Mouse (Mus musculus): Measurements from ENCODE around the gene Barx1.
A peak's percentile ranks its signal among the peaks of the same experiment; 100 is the strongest.

Barx1 gene

GRCm38 (mm10) chr13:48662431-48663143 lies at the start of gene Barx1:
Gene Barx1, plus strand, starts transcription at chr13:48662998.
- DNase-seq, result no peak

GRCm38 (mm10) chr13:48614525-48614924 lies 48.3 kb upstream of the Barx1 start:
- no peak for DNase-seq

- no peak for DNase-seq
Measured at GRCm38 (mm10) chr13:48617774-48618173, 45.0 kb upstream of the Barx1 start.

GRCm38 (mm10) chr13:48618890-48619289 lies 43.9 kb upstream of the Barx1 start:
- DNase-seq, result no peak

GRCm38 (mm10) chr13:48624968-48625398 lies 37.8 kb upstream of the Barx1 start:
- DNase-seq, result no peak

GRCm38 (mm10) chr13:48625433-48626184 lies 37.2 kb upstream of the Barx1 start, which contains the start of gene Ptpdc1:
Gene Ptpdc1, minus strand, starts transcription at chr13:48625664.
- peak; percentile 96 to 97 for DNase-seq

GRCm38 (mm10) chr13:48631691-48632090 lies 31.1 kb upstream of the Barx1 start:
- no peak for DNase-seq

- no peak for DNase-seq
Measured at GRCm38 (mm10) chr13:48637706-48638105, 25.1 kb upstream of the Barx1 start.

GRCm38 (mm10) chr13:48639570-48639969 lies 23.2 kb upstream of the Barx1 start:
- DNase-seq, result peak; percentile 58 to 66

- no peak for DNase-seq
Measured at GRCm38 (mm10) chr13:48643072-48643471, 19.7 kb upstream of the Barx1 start.

GRCm38 (mm10) chr13:48643991-48644390 lies 18.8 kb upstream of the Barx1 start:
- no peak for DNase-seq

GRCm38 (mm10) chr13:48646696-48647095 lies 16.1 kb upstream of the Barx1 start:
- DNase-seq, result no peak

- no peak for DNase-seq
Measured at GRCm38 (mm10) chr13:48650615-48651014, 12.2 kb upstream of the Barx1 start.

GRCm38 (mm10) chr13:48651132-48652065 lies 11.4 kb upstream of the Barx1 start:
- no peak for DNase-seq

- peak; percentile 41 to 51 for DNase-seq
Measured at GRCm38 (mm10) chr13:48653788-48654770, 8.7 kb upstream of the Barx1 start.

GRCm38 (mm10) chr13:48655637-48656036 lies 7.2 kb upstream of the Barx1 start:
- DNase-seq, result peak; percentile 20 to 48

GRCm38 (mm10) chr13:48657791-48658190 lies 5.0 kb upstream of the Barx1 start:
- DNase-seq, result no peak

GRCm38 (mm10) chr13:48658588-48659253 lies 4.1 kb upstream of the Barx1 start:
- DNase-seq, result no peak

GRCm38 (mm10) chr13:48659254-48660220 lies 3.3 kb upstream of the Barx1 start:
- DNase-seq, result no peak

GRCm38 (mm10) chr13:48660221-48660734 lies 2.5 kb upstream of the Barx1 start:
- DNase-seq, result no peak

Data from lung, adult 18-20 months (tissue).